Mouse (Mus musculus): Measurements from ENCODE around the gene Ffar2. TPM values are rescaled to one million over a fixed set of nuclear protein-coding genes. Genes with fewer than 3 reads are reported as not detected.

Ffar2 gene
- 0.25 and 0.35 TPM in 2 replicates for polyA plus RNA-seq (2015; fragmentation: Nextera tagmentation; extraction: Ambion mirVana)

GRCm38 (mm10) chr7:30823675-30824074, at the start of gene Ffar2:
Gene Ffar2 (minus strand): TSS chr7:30823775.

GRCm38 (mm10) chr7:30861464-30861863, 37.9 kb upstream of the Ffar2 start, which contains the start of gene Ffar1:
Gene Ffar1 (minus strand): TSS chr7:30861564.

GRCm38 (mm10) chr7:30856078-30856477, 32.5 kb upstream of the Ffar2 start, which contains the start of gene Ffar3:
Gene Ffar3 (minus strand): TSS chr7:30856178.

GRCm38 (mm10) chr7:30787377-30788022, 36.1 kb downstream of the Ffar2 start, which contains the start of gene Krtdap:
Gene Krtdap (plus strand): TSS chr7:30787896.

Other genes with a start within 250 kb of the Ffar2 start
- gene Kmt2b, start 235.0 kb downstream of the Ffar2 start, polyA plus RNA-seq (2015; fragmentation: Nextera tagmentation; extraction: Ambion mirVana): 3.7 and 4.5 TPM in 2 replicates
- gene Zbtb32, start 224.9 kb downstream of the Ffar2 start, polyA plus RNA-seq (2015; fragmentation: Nextera tagmentation; extraction: Ambion mirVana): 0.11 and 0.51 TPM in 2 replicates
- 0.55 and 0.79 TPM in 2 replicates for gene Upk1a, start 210.9 kb downstream of the Ffar2 start, polyA plus RNA-seq (2015; fragmentation: Nextera tagmentation; extraction: Ambion mirVana)
- gene Cox6b1, start 197.6 kb downstream of the Ffar2 start, polyA plus RNA-seq (2015; fragmentation: Nextera tagmentation; extraction: Ambion mirVana): 1,273 and 1,293 TPM in 2 replicates
- not detected in 2 replicates for gene Etv2, start 187.9 kb downstream of the Ffar2 start, polyA plus RNA-seq (2015; fragmentation: Nextera tagmentation; extraction: Ambion mirVana)
- gene Rbm42, start 173.5 kb downstream of the Ffar2 start, polyA plus RNA-seq (2015; fragmentation: Nextera tagmentation; extraction: Ambion mirVana): 83.9 and 102 TPM in 2 replicates
- gene Haus5, start 158.8 kb downstream of the Ffar2 start, polyA plus RNA-seq (2015; fragmentation: Nextera tagmentation; extraction: Ambion mirVana): 14.3 and 19.0 TPM in 2 replicates
- gene Pmis2, start 152.2 kb downstream of the Ffar2 start, polyA plus RNA-seq (2015; fragmentation: Nextera tagmentation; extraction: Ambion mirVana): not detected in 2 replicates
- 10.8 and 14.4 TPM in 2 replicates for gene 2200002J24Rik, start 124.8 kb downstream of the Ffar2 start, polyA plus RNA-seq (2015; fragmentation: Nextera tagmentation; extraction: Ambion mirVana)
- gene Atp4a, start 111.6 kb downstream of the Ffar2 start, polyA plus RNA-seq (2015; fragmentation: Nextera tagmentation; extraction: Ambion mirVana): 2.5 and 2.7 TPM in 2 replicates
- 231 and 307 TPM in 2 replicates for gene Tmem147, start 94.2 kb downstream of the Ffar2 start, polyA plus RNA-seq (2015; fragmentation: Nextera tagmentation; extraction: Ambion mirVana)
- gene Gapdhs, start 80.1 kb downstream of the Ffar2 start, polyA plus RNA-seq (2015; fragmentation: Nextera tagmentation; extraction: Ambion mirVana): 0.11 and 0.35 TPM in 2 replicates
- gene Sbsn, start 72.3 kb downstream of the Ffar2 start, polyA plus RNA-seq (2015; fragmentation: Nextera tagmentation; extraction: Ambion mirVana): 16.2 and 29.7 TPM in 2 replicates
- gene Dmkn, start 60.0 kb downstream of the Ffar2 start, polyA plus RNA-seq (2015; fragmentation: Nextera tagmentation; extraction: Ambion mirVana): 49.0 and 57.0 TPM in 2 replicates
- gene Krtdap, start 35.9 kb downstream of the Ffar2 start, polyA plus RNA-seq (2015; fragmentation: Nextera tagmentation; extraction: Ambion mirVana): 32.6 and 84.5 TPM in 2 replicates
- 2.1 and 5.5 TPM in 2 replicates for gene Ffar3, start 32.4 kb upstream of the Ffar2 start, polyA plus RNA-seq (2015; fragmentation: Nextera tagmentation; extraction: Ambion mirVana)
- gene Ffar1, start 37.8 kb upstream of the Ffar2 start, polyA plus RNA-seq (2015; fragmentation: Nextera tagmentation; extraction: Ambion mirVana): not detected in 2 replicates
- gene Cd22, start 56.6 kb upstream of the Ffar2 start, polyA plus RNA-seq (2015; fragmentation: Nextera tagmentation; extraction: Ambion mirVana): 0.36 and 0.40 TPM in 2 replicates
- gene Mag, start 91.1 kb upstream of the Ffar2 start, polyA plus RNA-seq (2015; fragmentation: Nextera tagmentation; extraction: Ambion mirVana): 0.27 and 0.55 TPM in 2 replicates
- gene Hamp2, start 100.9 kb upstream of the Ffar2 start, polyA plus RNA-seq (2015; fragmentation: Nextera tagmentation; extraction: Ambion mirVana): 0.50 TPM in 1 of 2 replicates, not detected in the other
- 2.9 and 4.7 TPM in 2 replicates for gene Hamp, start 120.3 kb upstream of the Ffar2 start, polyA plus RNA-seq (2015; fragmentation: Nextera tagmentation; extraction: Ambion mirVana)
- gene Usf2, start 133.0 kb upstream of the Ffar2 start, polyA plus RNA-seq (2015; fragmentation: Nextera tagmentation; extraction: Ambion mirVana): 17.0 and 22.5 TPM in 2 replicates
- gene Lsr, start 149.7 kb upstream of the Ffar2 start, polyA plus RNA-seq (2015; fragmentation: Nextera tagmentation; extraction: Ambion mirVana): 6.0 and 8.3 TPM in 2 replicates
- gene Fam187b, start 150.0 kb upstream of the Ffar2 start, polyA plus RNA-seq (2015; fragmentation: Nextera tagmentation; extraction: Ambion mirVana): 0.61 and 0.90 TPM in 2 replicates
- 52.9 and 58.4 TPM in 2 replicates for gene Fxyd5, start 218.7 kb upstream of the Ffar2 start, polyA plus RNA-seq (2015; fragmentation: Nextera tagmentation; extraction: Ambion mirVana)
- 13.9 and 77.9 TPM in 2 replicates for gene Fxyd7, start 227.7 kb upstream of the Ffar2 start, polyA plus RNA-seq (2015; fragmentation: Nextera tagmentation; extraction: Ambion mirVana)
- gene Fxyd1, start 233.4 kb upstream of the Ffar2 start, polyA plus RNA-seq (2015; fragmentation: Nextera tagmentation; extraction: Ambion mirVana): 225 and 390 TPM in 2 replicates
- 1.5 and 2.2 TPM in 2 replicates for gene Lgi4, start 235.6 kb upstream of the Ffar2 start, polyA plus RNA-seq (2015; fragmentation: Nextera tagmentation; extraction: Ambion mirVana)